Mouse (Mus musculus) CH12.LX (cell line): ENCODE measurements at regions not wholly inside any gene's neighbourhood (a gene's known extent, or its start where the extent isn't known, plus 50 kb on each side); places are given as distances from the start of the nearest gene placed in this dataset.

Source experiments
- DNase-seq: peaks from one replicate; pipeline ENCODE4 v3.0.0-alpha.2; 2013; ENCODE audit errors: extremely low read depth
- H3K27ac ChIP-seq: 2 replicates; pipeline ENCODE4 v1.5.1; 2012; ENCODE audit warnings: low read depth, mild to moderate bottlenecking, control low read depth, moderate library complexity; ENCODE audit not compliant: insufficient read depth
- H3K27me3 ChIP-seq: replicated peaks from 2 replicates; pipeline ENCODE3; 2012; ENCODE audit warnings: inconsistent platforms
- H3K36me3 ChIP-seq, 2 experiments: replicated peaks in 1 of 2; 2 replicates each; pipeline versions ENCODE3 to v1.6.1; 2012; ENCODE audit warnings: inconsistent platforms in 1 of 2, low read length in 1 of 2, mild to moderate bottlenecking in 1 of 2, mixed read lengths in 1 of 2, moderate library complexity in 1 of 2; ENCODE audit not compliant: control insufficient read depth in 1 of 2, insufficient read depth in 1 of 2
- H3K4me1 ChIP-seq, 2 experiments: 2 replicates each; pipeline ENCODE4 v1.6.1; 2012; ENCODE audit warnings: inconsistent platforms in 1 of 2, moderate library complexity in 1 of 2; ENCODE audit not compliant: insufficient read depth in 2 of 2, control insufficient read depth in 1 of 2
- H3K4me2 ChIP-seq: 2 replicates; pipeline ENCODE4 v1.6.1; 2012; ENCODE audit warnings: low read depth, mild to moderate bottlenecking, control low read depth; ENCODE audit not compliant: poor library complexity, insufficient read depth, severe bottlenecking
- H3K4me3 ChIP-seq, 3 experiments: fragments of 150-350 bp in 1 of 3; sonication (generic) in 1 of 3; replicated peaks in 1 of 3; 2 replicates each; pipeline versions ENCODE3 to v1.5.1; 2011 to 2012; ENCODE audit warnings: low read depth in 2 of 3, low read length in 2 of 3, mild to moderate bottlenecking in 2 of 3, moderate library complexity in 2 of 3, control low read depth in 1 of 3, improper control_type of control experiment in 1 of 3, inconsistent platforms in 1 of 3, mixed read lengths in 1 of 3; ENCODE audit not compliant: poor library complexity in 1 of 3
- H3K79me2 ChIP-seq: replicated peaks from 2 replicates; pipeline ENCODE4 v1.6.1; 2012; ENCODE audit warnings: mild to moderate bottlenecking, moderate library complexity; ENCODE audit not compliant: control insufficient read depth, poor library complexity, insufficient read depth, severe bottlenecking; ENCODE audit errors: extremely low read depth
- H3K9ac ChIP-seq: 2 replicates; pipeline ENCODE4 v1.6.1; 2012; ENCODE audit warnings: low read depth, mild to moderate bottlenecking, control low read depth, moderate library complexity; ENCODE audit not compliant: insufficient read depth
- H3K9me3 ChIP-seq: replicated peaks from 2 replicates; pipeline ENCODE3; 2012; ENCODE audit warnings: low read length, inconsistent platforms, mixed read lengths
- BHLHE40 ChIP-seq: IDR thresholded peaks from 2 replicates; pipeline ENCODE4 v1.6.1; 2011; ENCODE audit warnings: mild to moderate bottlenecking, low read depth, low read length, improper control_type of control experiment
- CHD1 ChIP-seq: IDR thresholded peaks from 2 replicates; pipeline ENCODE4 v1.6.1; 2012; ENCODE audit warnings: low read depth, low read length, improper control_type of control experiment, inconsistent platforms
- ELF1 ChIP-seq: IDR thresholded peaks from 2 replicates; pipeline ENCODE4 v1.6.1; 2014; ENCODE audit warnings: low read depth, mild to moderate bottlenecking, inconsistent platforms, low read length, improper control_type of control experiment
- ETS1 ChIP-seq: conservative IDR thresholded peaks from 2 replicates; pipeline ENCODE4 v1.6.1; 2012; ENCODE audit warnings: low read depth, mild to moderate bottlenecking, inconsistent platforms, low read length, improper control_type of control experiment, moderate library complexity
- HCFC1 ChIP-seq: IDR thresholded peaks from 2 replicates; pipeline ENCODE4 v1.6.1; 2012; ENCODE audit warnings: low read depth, mild to moderate bottlenecking, inconsistent platforms, low read length, improper control_type of control experiment
- IRF4 ChIP-seq: IDR thresholded peaks from 2 replicates; pipeline ENCODE4 v1.6.1; 2014; ENCODE audit warnings: low read depth, mild to moderate bottlenecking, inconsistent platforms, low read length, improper control_type of control experiment
- KAT2A ChIP-seq: IDR thresholded peaks from 2 replicates; pipeline ENCODE4 v1.6.1; 2012; ENCODE audit warnings: low read length, improper control_type of control experiment, inconsistent platforms; ENCODE audit not compliant: insufficient replicate concordance
- MAFK ChIP-seq: IDR thresholded peaks from 2 replicates; pipeline ENCODE4 v1.6.1; 2011; ENCODE audit warnings: low read length, improper control_type of control experiment; ENCODE audit not compliant: insufficient replicate concordance
- MEF2A ChIP-seq: IDR thresholded peaks from 2 replicates; pipeline ENCODE4 v1.6.1; 2014; ENCODE audit warnings: low read depth, mild to moderate bottlenecking, inconsistent platforms, low read length, improper control_type of control experiment, borderline replicate concordance
- NRF1 ChIP-seq: IDR thresholded peaks from 2 replicates; pipeline ENCODE4 v1.6.1; 2014; ENCODE audit warnings: low read depth, mild to moderate bottlenecking, inconsistent platforms, low read length, improper control_type of control experiment, moderate library complexity
- PAX5 ChIP-seq: IDR thresholded peaks from 2 replicates; pipeline ENCODE4 v1.6.1; 2012; ENCODE audit warnings: low read length, inconsistent platforms, mixed read lengths
- POLR2A ChIP-seq: IDR thresholded peaks from 2 replicates; pipeline ENCODE4 v1.6.1; 2011; ENCODE audit warnings: low read depth, mild to moderate bottlenecking, improper control_type of control experiment, low read length
- POLR2AphosphoS2 ChIP-seq: IDR thresholded peaks from 2 replicates; pipeline ENCODE4 v1.6.1; 2011; ENCODE audit warnings: low read depth, low read length, improper control_type of control experiment
- RAD21 ChIP-seq: IDR thresholded peaks from 2 replicates; pipeline ENCODE4 v1.6.1; 2011; ENCODE audit warnings: low read depth, mild to moderate bottlenecking, low read length, improper control_type of control experiment, moderate library complexity
- USF1 ChIP-seq: IDR thresholded peaks from 2 replicates; pipeline ENCODE4 v1.6.1; 2014; ENCODE audit warnings: low read depth, mild to moderate bottlenecking, inconsistent platforms, low read length, improper control_type of control experiment
- USF2 ChIP-seq: conservative IDR thresholded peaks from 2 replicates; pipeline ENCODE4 v1.6.1; 2011; ENCODE audit warnings: low read depth, low read length, improper control_type of control experiment
- ZC3H11A ChIP-seq: IDR thresholded peaks from 2 replicates; pipeline ENCODE4 v1.6.1; 2012; ENCODE audit warnings: low read depth, mild to moderate bottlenecking, inconsistent platforms, low read length, improper control_type of control experiment
- ZMIZ1 ChIP-seq: IDR thresholded peaks from 2 replicates; pipeline ENCODE4 v1.6.1; 2012; ENCODE audit warnings: low read depth, mild to moderate bottlenecking, inconsistent platforms, low read length, improper control_type of control experiment
- ZNF384 ChIP-seq: IDR thresholded peaks from 2 replicates; pipeline ENCODE4 v1.6.1; 2012; ENCODE audit warnings: low read depth, low read length, improper control_type of control experiment, inconsistent platforms
- dilution Hi-C: fragments of 300-500 bp; cut with MboI; formaldehyde crosslinking; loops from 2 replicates; pipeline ENCODE4 v1.14.3; 2020; ENCODE audit warnings: low sequenced_read_pairs; ENCODE audit not compliant: extremely low pct_unique_long_range_greater_than_20kb, extremely low pct_ligation_motif_present
- in situ Hi-C: fragments of 300-500 bp; cut with MboI; formaldehyde crosslinking; loops from 3 replicates; pipeline ENCODE4 v1.14.3; 2019; ENCODE audit warnings: low sequenced_read_pairs, low pct_ligation_motif_present, low pct_unique_long_range_greater_than_20kb, mixed read lengths

GRCm38 (mm10) chr13:52069714-52070113 lies 223.2 kb downstream of the Gadd45g start:
- no peaks in the 10 kb centered on the region for H3K27me3 ChIP-seq
- TF ChIP-seq CHD1 = no peak
- TF ChIP-seq BHLHE40 = no peak
- TF ChIP-seq USF2 = no peak
- TF ChIP-seq MEF2A = no peak
- TF ChIP-seq RAD21 = no peak
- no peak for TF ChIP-seq KAT2A
- TF ChIP-seq ZMIZ1 = no peak
- TF ChIP-seq NRF1 = no peak
- TF ChIP-seq ELF1 = no peak
- TF ChIP-seq POLR2A = no peak
- no peak for TF ChIP-seq MAFK
- no peak for TF ChIP-seq ZC3H11A
- H3K36me3 ChIP-seq = no peaks in the 10 kb centered on the region
- no peak overlapping the region for H3K9ac ChIP-seq
- H3K9me3 ChIP-seq = no peaks in the 10 kb centered on the region
- DNase-seq = no peak
- dilution Hi-C loops (no loop called here), in situ Hi-C loops (no loop called here)
- H3K4me3 ChIP-seq = no peak overlapping the region
- no peak overlapping the region for H3K27ac ChIP-seq
- no peaks in the 10 kb centered on the region for H3K79me2 ChIP-seq
- H3K4me1 ChIP-seq = peaks cover 8 to 10% of the 10 kb centered on the region in 2 experiments; a peak in 3 of 4 replicates
- H3K4me2 ChIP-seq = no peak overlapping the region

- no peaks in the 10 kb centered on the region for H3K27me3 ChIP-seq
- TF ChIP-seq RAD21 (no peak), ETS1 (no peak), KAT2A (no peak), USF2 (no peak), POLR2A (no peak), POLR2AphosphoS2 (no peak), PAX5 (no peak), ZNF384 (no peak), HCFC1 (no peak), USF1 (no peak), BHLHE40 (no peak), IRF4 (no peak), MEF2A (no peak)
- TF ChIP-seq, all 38 proteins: peak for 0
- no peaks in the 10 kb centered on the region for H3K79me2 ChIP-seq
- H3K4me1 ChIP-seq = peaks cover 7 to 10% of the 10 kb centered on the region in 2 experiments; a peak in 3 of 4 replicates
- no peak overlapping the region for H3K4me2 ChIP-seq
- H3K9me3 ChIP-seq = no peaks in the 10 kb centered on the region
- H3K4me3 ChIP-seq = no peak overlapping the region
- no peak overlapping the region for H3K27ac ChIP-seq
- H3K36me3 ChIP-seq = no peaks in the 10 kb centered on the region
- DNase-seq = no peak
- H3K9ac ChIP-seq = no peak overlapping the region
- dilution Hi-C loops = no loop called here
- in situ Hi-C loops = no loop called here
Measured at GRCm38 (mm10) chr13:52070731-52071663, 224.5 kb downstream of the Gadd45g start.
